Mouse (Mus musculus) left cerebral cortex, adult 11 months (tissue): ENCODE data around the gene Olfr1340.
A peak's percentile ranks its signal among the peaks of the same experiment; 100 is the strongest.

ENCODE experiments used
- DNase-seq: peaks from one replicate; pipeline ENCODE4 v3.0.0; 2022; ENCODE audit warnings: low spot score

Olfr1340 gene

GRCm38 (mm10) chr4:118719838-118720237, at the start of gene Olfr1340:
Gene Olfr1340, plus strand, starts transcription at chr4:118720138.
- no peak for DNase-seq

- DNase-seq, result no peak
Observed at GRCm38 (mm10) chr4:118687086-118687485, 32.9 kb upstream of the Olfr1340 start.

GRCm38 (mm10) chr4:118692412-118692973, 27.4 kb upstream of the Olfr1340 start, which contains the start of gene Olfr1342:
Gene Olfr1342, minus strand, starts transcription at chr4:118692756.
- DNase-seq, result no peak

- no peak for DNase-seq
Observed at GRCm38 (mm10) chr4:118693812-118694211, 26.1 kb upstream of the Olfr1340 start.

- no peak for DNase-seq
Observed at GRCm38 (mm10) chr4:118703223-118703622, 16.7 kb upstream of the Olfr1340 start, which contains the start of gene Olfr1341. Gene Olfr1341, plus strand, starts transcription at chr4:118703523.

- no peak for DNase-seq
Observed at GRCm38 (mm10) chr4:118708086-118708485, 11.9 kb upstream of the Olfr1340 start.

- no peak for DNase-seq
Observed at GRCm38 (mm10) chr4:118711656-118712055, 8.3 kb upstream of the Olfr1340 start.

GRCm38 (mm10) chr4:118721742-118722483, 2.0 kb downstream of the Olfr1340 start:
- peak; percentile 1 for DNase-seq

- no peak for DNase-seq
Observed at GRCm38 (mm10) chr4:118731875-118732274, 11.9 kb downstream of the Olfr1340 start, which contains the start of gene Olfr1339. Gene Olfr1339, plus strand, starts transcription at chr4:118732175.

- no peak for DNase-seq
Observed at GRCm38 (mm10) chr4:118739574-118739973, 19.6 kb downstream of the Olfr1340 start.

- DNase-seq, result no peak
Observed at GRCm38 (mm10) chr4:118740988-118741698, 21.2 kb downstream of the Olfr1340 start.

- no peak for DNase-seq
Observed at GRCm38 (mm10) chr4:118741881-118742280, 21.9 kb downstream of the Olfr1340 start.

GRCm38 (mm10) chr4:118758637-118759036, 38.7 kb downstream of the Olfr1340 start, which contains the start of gene Olfr1338:
Gene Olfr1338, minus strand, starts transcription at chr4:118758737.
- no peak for DNase-seq
